Mouse (Mus musculus) intestine, embryonic 14.5 days (tissue): ENCODE data around the gene Kansl1l. TPM values are rescaled to one million over a fixed set of nuclear protein-coding genes. Genes with fewer than 3 reads are reported as not detected.

Source experiments
- ATAC-seq: fragments of 200-750 bp; cut with Nextera tagmentation; replicated peaks from 2 replicates; pipeline ENCODE4 v1.8.0; 2017; ENCODE audit warnings: low read depth, moderate number of reproducible peaks, moderate TSS enrichment, moderate library complexity; ENCODE audit not compliant: low FRiP score, low TSS enrichment
- DNase-seq: peaks from one replicate; pipeline ENCODE4 v3.0.0-alpha.2; 2018; ENCODE audit warnings: low spot score
- H3K27ac ChIP-seq: fragments of 300-500 bp; sonication (generic); 2 replicates; pipeline ENCODE4 v1.5.1; 2014; ENCODE audit warnings: low read depth, mild to moderate bottlenecking, control low read depth
- H3K27me3 ChIP-seq: fragments of 300-500 bp; sonication (generic); replicated peaks from 2 replicates; pipeline ENCODE4 v1.6.1; 2014; ENCODE audit warnings: low read length, control low read depth; ENCODE audit not compliant: control insufficient read depth, insufficient read depth
- H3K36me3 ChIP-seq: fragments of 300-500 bp; sonication (generic); 2 replicates; pipeline ENCODE4 v1.6.1; 2014; ENCODE audit warnings: low read length, control low read depth; ENCODE audit not compliant: control insufficient read depth, insufficient read depth
- H3K4me1 ChIP-seq: fragments of 300-500 bp; sonication (generic); replicated peaks from 2 replicates; pipeline ENCODE4 v1.6.1; 2014; ENCODE audit warnings: low read length, control low read depth, mixed read lengths; ENCODE audit not compliant: control insufficient read depth, insufficient read depth
- H3K4me2 ChIP-seq: fragments of 300-500 bp; sonication (generic); 2 replicates; pipeline ENCODE4 v1.6.1; 2014; ENCODE audit warnings: low read length
- H3K4me3 ChIP-seq: fragments of 300-500 bp; sonication (generic); 2 replicates; pipeline ENCODE4 v1.5.1; 2014; ENCODE audit warnings: low read depth, low read length, control low read depth, mixed read lengths
- H3K9ac ChIP-seq: fragments of 300-500 bp; sonication (generic); 2 replicates; pipeline ENCODE4 v1.6.1; 2014; ENCODE audit warnings: mild to moderate bottlenecking, low read length
- H3K9me3 ChIP-seq: fragments of 300-500 bp; sonication (generic); 2 replicates; pipeline ENCODE4 v1.6.1; 2016; ENCODE audit warnings: low read length, control low read depth; ENCODE audit not compliant: control insufficient read depth
- WGBS: fragments of 180-500 bp; shearing (Covaris S2); extraction: QIAGEN DNeasy Blood & Tissue Kit; methylation state at CpG from one replicate; pipeline ENCODE4 v1.1.7; 2014; 5-methylcytosine and 5-hydroxymethylcytosine counted together
- polyA plus RNA-seq: library from polyadenylated mRNA; unstranded; fragments of >200 nt; fragmentation: Nextera tagmentation; extraction: Ambion mirVana; gene quantifications from 2 replicates; pipeline ENCODE4 v1.2.1, GENCODE M21; 2014

Gene Kansl1l
- polyA plus RNA-seq, 1 experiment from 2014 or later: 14.2 TPM

GRCm38 (mm10) chr1:66829400-66830080 lies 12.2 kb upstream of the Kansl1l start:
- DNase-seq: no peak
- Histone ChIP-seq H3K9ac (no peak overlapping the region), H3K4me3 (no peak overlapping the region), H3K27me3 (no peaks in the 10 kb centered on the region), H3K9me3 (no peaks in the 10 kb centered on the region), H3K27ac (no peak overlapping the region), H3K4me2 (no peak overlapping the region), H3K36me3 (peaks cover 10% of the 10 kb centered on the region; the same call in 1 of the 2 replicates), H3K4me1 (peaks cover 13% of the 10 kb centered on the region; the same call in 1 of the 2 replicates)
- no peak for ATAC-seq
- 71% methylated on average over 9 of the region's 9 CpGs for WGBS

- Histone ChIP-seq H3K36me3 (0 out of 2 replicates have a peak, but pooled peaks cover 3% of the 10 kb centered on the region), H3K4me1 (peaks cover 3% of the 10 kb centered on the region; the same call in 1 of the 2 replicates), H3K27me3 (no peaks in the 10 kb centered on the region), H3K4me2 (no peak overlapping the region), H3K27ac (no peak overlapping the region), H3K9ac (no peak overlapping the region), H3K4me3 (no peak overlapping the region), H3K9me3 (no peaks in the 10 kb centered on the region)
- 66% methylated on average over 9 of the region's 9 CpGs for WGBS
- DNase-seq (no peak), ATAC-seq (no peak)
Measured at GRCm38 (mm10) chr1:66821966-66822365, 4.6 kb upstream of the Kansl1l start.

DNA sequence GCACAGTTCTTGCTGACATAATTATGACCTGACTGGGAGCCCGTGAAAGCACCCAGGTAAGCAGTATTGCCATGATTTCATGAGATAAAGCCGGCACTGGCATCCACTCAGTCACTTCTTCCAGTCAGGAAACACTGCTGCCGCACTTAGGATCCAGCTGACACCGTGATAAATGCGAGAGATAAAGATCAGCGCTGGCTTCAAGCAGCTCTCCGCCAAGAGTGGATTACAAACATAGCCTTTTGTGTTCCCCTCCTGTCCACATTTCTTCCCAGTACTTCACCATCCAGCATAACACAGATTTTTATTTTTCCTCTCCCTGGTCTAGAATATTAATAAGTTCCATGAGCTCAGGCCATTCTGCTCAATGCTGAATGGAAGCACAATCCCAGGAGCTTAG lies 2.9 kb upstream of the Kansl1l start:
- no peak overlapping the region for H3K4me2 ChIP-seq
- no peak overlapping the region for H3K9ac ChIP-seq
- no peak overlapping the region for H3K4me3 ChIP-seq
- 15% methylated on average over 7 of the region's 7 CpGs for WGBS
- peaks cover 5% of the 10 kb centered on the region; the same call in 1 of the 2 replicates for H3K4me1 ChIP-seq
- no peak for ATAC-seq
- H3K9me3 ChIP-seq: no peaks in the 10 kb centered on the region
- H3K27ac ChIP-seq: no peak overlapping the region
- no peaks in the 10 kb centered on the region for H3K27me3 ChIP-seq
- no peak for DNase-seq
- H3K36me3 ChIP-seq: no peaks in the 10 kb centered on the region

- H3K27me3 ChIP-seq: no peaks in the 10 kb centered on the region
- DNase-seq: no peak
- peak; percentile 66 for ATAC-seq
- under 1% methylated on average over 20 of the region's 20 CpGs for WGBS
- peak overlapping the region; percentile 83 for H3K4me3 ChIP-seq
- H3K9ac ChIP-seq: peak overlapping the region; percentile 87
- H3K36me3 ChIP-seq: no peaks in the 10 kb centered on the region
- H3K9me3 ChIP-seq: no peaks in the 10 kb centered on the region
- H3K27ac ChIP-seq: peak overlapping the region; percentile 95
- peak overlapping the region; percentile 54 for H3K4me2 ChIP-seq
- peaks cover 13% of the 10 kb centered on the region for H3K4me1 ChIP-seq
Measured at GRCm38 (mm10) chr1:66817865-66818315, 528 bp upstream of the Kansl1l start.

DNA sequence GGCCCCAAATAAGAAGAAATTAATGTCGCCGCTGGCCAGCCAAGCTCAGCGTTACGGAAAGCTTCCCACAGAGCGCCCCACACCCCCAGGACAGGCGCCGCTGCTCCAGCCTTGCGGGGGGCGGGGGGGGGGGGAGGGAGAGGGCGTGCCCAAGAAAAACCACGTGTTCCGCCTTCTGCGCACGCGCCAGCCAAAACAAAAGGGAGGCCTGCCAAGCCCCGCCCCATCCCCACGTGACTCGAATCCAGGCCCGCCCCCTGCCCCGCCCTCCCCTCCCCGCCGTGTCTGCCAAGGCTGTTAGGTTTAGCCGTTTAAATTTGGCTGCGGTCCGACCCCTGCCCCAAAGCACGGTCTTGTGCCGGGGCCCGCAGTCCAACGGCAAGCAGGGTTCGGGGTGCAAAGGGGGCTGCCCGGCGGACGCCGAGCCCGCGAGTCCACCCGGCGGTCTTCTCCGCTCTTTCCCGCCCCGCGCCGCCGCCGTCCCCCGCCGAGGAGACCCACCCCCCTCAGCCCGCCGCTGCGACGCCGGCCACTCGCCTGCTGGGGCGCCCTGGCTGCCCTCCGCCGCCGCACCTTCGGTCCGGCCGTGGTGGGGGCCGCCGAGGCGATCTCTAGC lies 417 bp downstream of the Kansl1l start:
- peak; percentile 100 for DNase-seq
- H3K4me3 ChIP-seq: peak overlapping the region; percentile 83
- no peaks in the 10 kb centered on the region for H3K36me3 ChIP-seq
- ATAC-seq: peak; percentile 89
- H3K27me3 ChIP-seq: no peaks in the 10 kb centered on the region
- H3K9ac ChIP-seq: peak overlapping the region; percentile 87
- peak overlapping the region; percentile 95 for H3K27ac ChIP-seq
- WGBS: under 1% methylated on average over 41 of the region's 63 CpGs
- peaks cover 13% of the 10 kb centered on the region for H3K4me1 ChIP-seq
- H3K4me2 ChIP-seq: peak overlapping the region; percentile 59
- H3K9me3 ChIP-seq: no peaks in the 10 kb centered on the region

DNA sequence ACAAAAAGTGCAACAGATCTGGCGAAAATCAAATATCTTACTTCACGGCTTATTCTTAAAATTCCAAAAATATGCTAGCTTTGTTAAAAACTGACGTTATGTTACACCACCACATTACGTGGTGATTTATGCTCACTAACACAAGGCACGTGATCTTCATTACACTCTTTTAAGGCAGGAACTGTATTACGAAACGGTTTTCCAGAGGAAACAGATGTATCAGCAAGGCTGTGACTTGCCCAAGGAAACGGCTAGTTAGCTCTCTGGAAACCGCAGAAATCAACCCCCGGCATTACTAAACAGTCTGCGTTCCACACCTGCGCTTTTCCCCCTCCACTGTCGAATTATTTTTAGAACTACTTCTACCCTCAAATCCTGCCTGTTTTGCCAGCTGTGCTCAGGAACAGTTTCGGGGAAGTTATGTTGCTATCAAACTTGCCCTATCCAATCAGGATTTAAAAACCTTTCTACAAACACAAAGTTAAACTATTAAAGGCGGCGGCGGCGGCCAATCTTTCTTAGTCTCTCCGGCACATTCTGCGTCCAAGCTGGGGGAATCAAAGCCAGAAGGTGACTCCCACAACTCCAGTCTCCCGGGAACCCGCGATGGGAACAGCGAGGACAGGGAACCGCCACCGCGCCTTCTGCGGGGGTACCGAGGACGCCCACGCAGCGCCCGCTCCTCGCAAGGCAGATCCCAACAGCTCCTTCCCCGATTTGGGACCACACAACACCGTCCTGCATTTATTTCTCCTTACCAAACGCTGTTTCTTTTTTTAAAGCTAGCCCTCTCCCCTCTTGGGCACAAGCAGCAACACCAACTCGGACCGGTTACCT lies 1.2 kb downstream of the Kansl1l start:
- Histone ChIP-seq H3K4me3 (peak overlapping the region; percentile 83), H3K9ac (peak overlapping the region; percentile 78), H3K4me1 (peaks cover 13% of the 10 kb centered on the region), H3K36me3 (no peaks in the 10 kb centered on the region), H3K4me2 (peak overlapping the region; percentile 59), H3K27ac (peak overlapping the region; percentile 92), H3K9me3 (no peaks in the 10 kb centered on the region), H3K27me3 (no peaks in the 10 kb centered on the region)
- ATAC-seq: peak; percentile 16
- WGBS: under 1% methylated on average over 39 of the region's 39 CpGs
- DNase-seq: no peak

DNA sequence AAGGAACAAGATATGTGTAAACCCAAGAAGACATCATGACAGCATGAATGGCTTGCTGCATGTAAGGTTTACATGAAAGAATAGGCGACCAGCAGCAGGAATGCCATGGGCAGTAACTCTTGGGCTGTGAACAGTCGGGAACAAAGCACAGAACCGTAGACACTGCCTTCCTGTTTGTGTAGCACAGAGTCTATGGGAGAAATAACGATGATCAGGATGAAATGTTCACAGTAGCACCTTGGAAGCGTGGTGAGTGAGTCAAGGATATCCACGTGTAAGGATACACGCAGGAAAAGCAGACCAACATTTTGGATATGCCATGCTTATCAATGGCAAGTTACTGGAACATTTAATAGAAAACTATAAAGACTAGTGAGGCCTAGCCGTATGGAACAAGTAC lies 2.6 kb downstream of the Kansl1l start:
- WGBS: 50% methylated on average over 8 of the region's 8 CpGs
- Histone ChIP-seq H3K9ac (no peak overlapping the region), H3K4me3 (0 out of 2 replicates have a peak overlapping the region, but pooled peaks have one; percentile 1)

GRCm38 (mm10) chr1:66813191-66813590 lies 4.2 kb downstream of the Kansl1l start:
- WGBS: 76% methylated on average over 1 of the region's 1 CpGs

More for the DNA sequence above, 2.6 kb downstream of the Kansl1l start:
- Histone ChIP-seq H3K4me1 (peaks cover 15% of the 10 kb centered on the region), H3K4me2 (peak overlapping the region; percentile 59), H3K9me3 (no peaks in the 10 kb centered on the region), H3K27me3 (no peaks in the 10 kb centered on the region), H3K27ac (no peak overlapping the region), H3K36me3 (no peaks in the 10 kb centered on the region)
- ATAC-seq: no peak
- DNase-seq: no peak

More at GRCm38 (mm10) chr1:66813191-66813590, 4.2 kb downstream of the Kansl1l start:
- Histone ChIP-seq H3K36me3 (no peaks in the 10 kb centered on the region), H3K4me3 (no peak overlapping the region), H3K4me2 (no peak overlapping the region), H3K9ac (no peak overlapping the region), H3K27me3 (no peaks in the 10 kb centered on the region), H3K9me3 (no peaks in the 10 kb centered on the region), H3K27ac (no peak overlapping the region), H3K4me1 (peaks cover 17% of the 10 kb centered on the region)
- DNase-seq (no peak), ATAC-seq (no peak)
